Mouse (Mus musculus) embryonic fibroblast, embryonic 13.5 days (primary cell): ENCODE data around the gene Ephb1.
A peak's percentile ranks its signal among the peaks of the same experiment; 100 is the strongest.

Experiments used
- CTCF ChIP-seq: IDR thresholded peaks from 2 replicates; pipeline ENCODE4 v1.5.1; 2011; ENCODE audit warnings: mild to moderate bottlenecking, control low read depth, low read length, moderate library complexity, borderline replicate concordance; ENCODE audit not compliant: insufficient read depth
- POLR2A ChIP-seq: IDR thresholded peaks from 2 replicates; pipeline ENCODE4 v1.6.1; 2011; ENCODE audit warnings: low read depth, mild to moderate bottlenecking, control low read depth, low read length, moderate library complexity

DNA sequence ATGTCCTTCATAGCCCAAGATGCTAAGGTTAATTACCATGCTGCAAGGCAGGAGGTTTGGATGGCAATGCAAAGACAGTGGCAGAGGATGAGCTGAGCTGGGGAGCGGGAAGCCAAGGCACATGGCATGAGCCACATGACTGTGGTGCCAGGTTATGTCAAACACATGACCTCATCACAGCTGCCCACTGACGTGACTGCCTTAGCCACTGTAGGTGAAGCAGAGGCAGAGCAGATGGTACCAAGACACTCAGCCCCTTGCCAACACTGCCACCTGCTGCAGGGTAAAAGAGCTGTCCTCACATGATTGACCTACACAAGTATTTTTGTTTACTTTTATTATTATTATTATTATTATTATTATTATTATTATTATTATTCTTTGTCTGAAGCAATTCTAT, 348.0 kb downstream of the Ephb1 start:
- no peak for TF ChIP-seq POLR2A
- TF ChIP-seq CTCF = peak; percentile 52; the same call in 1 of the 2 replicates
